Mouse (Mus musculus): ENCODE data around the gene Gne. TPM values are rescaled to one million over a fixed set of nuclear protein-coding genes. Genes with fewer than 3 reads are reported as not detected.
A peak's percentile ranks its signal among the peaks of the same experiment; 100 is the strongest.

Gne gene
- polyA plus RNA-seq, 1 experiment from 2014 or later, result 40.8 TPM

GRCm38 (mm10) chr4:44078358-44078933, 5.5 kb downstream of the Gne start:
- Histone ChIP-seq H3K36me3 (ENCODE audit: control insufficient read depth, insufficient read depth) (no peaks in the 10 kb centered on the region), H3K4me3 (ENCODE audit: low read length) (no peak overlapping the region), H3K27me3 (ENCODE audit: control insufficient read depth, insufficient read depth, low read length) (no peaks in the 10 kb centered on the region), H3K27ac (ENCODE audit: low read length) (no peak overlapping the region), H3K4me1 (ENCODE audit: control insufficient read depth, insufficient read depth, low read length) (no peaks in the 10 kb centered on the region; the same call in 1 of the 2 replicates), H3K9ac (ENCODE audit: low read length) (no peak overlapping the region), H3K9me3 (replicated peaks; ENCODE audit: control insufficient read depth, low read length) (no peaks in the 10 kb centered on the region), H3K4me2 (ENCODE audit: low read depth, low read length) (no peak overlapping the region)
- no peak for ATAC-seq (replicated peaks; ENCODE audit: extremely low read depth, insufficient read depth, low FRiP score)
- WGBS, result 78% methylated on average over 7 of the region's 7 CpGs

GRCm38 (mm10) chr4:44074422-44074821, 9.6 kb downstream of the Gne start:
- Histone ChIP-seq H3K9me3 (replicated peaks; ENCODE audit: control insufficient read depth, low read length) (no peaks in the 10 kb centered on the region), H3K4me3 (ENCODE audit: low read length) (no peak overlapping the region), H3K27me3 (ENCODE audit: control insufficient read depth, insufficient read depth, low read length) (no peaks in the 10 kb centered on the region), H3K4me2 (ENCODE audit: low read depth, low read length) (no peak overlapping the region), H3K4me1 (ENCODE audit: control insufficient read depth, insufficient read depth, low read length) (peaks cover 17% of the 10 kb centered on the region), H3K36me3 (ENCODE audit: control insufficient read depth, insufficient read depth) (no peaks in the 10 kb centered on the region), H3K9ac (ENCODE audit: low read length) (no peak overlapping the region), H3K27ac (ENCODE audit: low read length) (no peak overlapping the region)
- ATAC-seq (replicated peaks; ENCODE audit: extremely low read depth, insufficient read depth, low FRiP score), result no peak
- 65% methylated on average over 4 of the region's 4 CpGs for WGBS

- no peak for ATAC-seq (replicated peaks; ENCODE audit: extremely low read depth, insufficient read depth, low FRiP score)
- Histone ChIP-seq H3K4me1 (ENCODE audit: control insufficient read depth, insufficient read depth, low read length) (peaks cover 17% of the 10 kb centered on the region), H3K27ac (ENCODE audit: low read length) (no peak overlapping the region), H3K27me3 (ENCODE audit: control insufficient read depth, insufficient read depth, low read length) (no peaks in the 10 kb centered on the region), H3K4me3 (ENCODE audit: low read length) (no peak overlapping the region), H3K9ac (ENCODE audit: low read length) (no peak overlapping the region), H3K9me3 (replicated peaks; ENCODE audit: control insufficient read depth, low read length) (no peaks in the 10 kb centered on the region), H3K4me2 (ENCODE audit: low read depth, low read length) (no peak overlapping the region), H3K36me3 (ENCODE audit: control insufficient read depth, insufficient read depth) (no peaks in the 10 kb centered on the region)
- WGBS, result 83% methylated on average over 3 of the region's 3 CpGs
These were observed 10.2 kb downstream of the Gne start for GRCm38 (mm10) chr4:44073799-44074198.

- H3K36me3 ChIP-seq (ENCODE audit: control insufficient read depth, insufficient read depth), result no peaks in the 10 kb centered on the region
- peak overlapping the region; percentile 96 for H3K9ac ChIP-seq (ENCODE audit: low read length)
- peak overlapping the region; percentile 96 for H3K4me3 ChIP-seq (ENCODE audit: low read length)
- peak overlapping the region; percentile 97 for H3K27ac ChIP-seq (ENCODE audit: low read length)
- no peaks in the 10 kb centered on the region for H3K9me3 ChIP-seq (replicated peaks; ENCODE audit: control insufficient read depth, low read length)
- ATAC-seq (replicated peaks; ENCODE audit: extremely low read depth, insufficient read depth, low FRiP score), result peak; percentile 28
- H3K27me3 ChIP-seq (ENCODE audit: control insufficient read depth, insufficient read depth, low read length), result no peaks in the 10 kb centered on the region
- peak overlapping the region; percentile 78 for H3K4me2 ChIP-seq (ENCODE audit: low read depth, low read length)
- 11% methylated on average over 9 of the region's 9 CpGs for WGBS
- H3K4me1 ChIP-seq (ENCODE audit: control insufficient read depth, insufficient read depth, low read length), result peaks cover 22% of the 10 kb centered on the region
These were observed 11.0 kb downstream of the Gne start for GRCm38 (mm10) chr4:44072873-44073441.

DNA sequence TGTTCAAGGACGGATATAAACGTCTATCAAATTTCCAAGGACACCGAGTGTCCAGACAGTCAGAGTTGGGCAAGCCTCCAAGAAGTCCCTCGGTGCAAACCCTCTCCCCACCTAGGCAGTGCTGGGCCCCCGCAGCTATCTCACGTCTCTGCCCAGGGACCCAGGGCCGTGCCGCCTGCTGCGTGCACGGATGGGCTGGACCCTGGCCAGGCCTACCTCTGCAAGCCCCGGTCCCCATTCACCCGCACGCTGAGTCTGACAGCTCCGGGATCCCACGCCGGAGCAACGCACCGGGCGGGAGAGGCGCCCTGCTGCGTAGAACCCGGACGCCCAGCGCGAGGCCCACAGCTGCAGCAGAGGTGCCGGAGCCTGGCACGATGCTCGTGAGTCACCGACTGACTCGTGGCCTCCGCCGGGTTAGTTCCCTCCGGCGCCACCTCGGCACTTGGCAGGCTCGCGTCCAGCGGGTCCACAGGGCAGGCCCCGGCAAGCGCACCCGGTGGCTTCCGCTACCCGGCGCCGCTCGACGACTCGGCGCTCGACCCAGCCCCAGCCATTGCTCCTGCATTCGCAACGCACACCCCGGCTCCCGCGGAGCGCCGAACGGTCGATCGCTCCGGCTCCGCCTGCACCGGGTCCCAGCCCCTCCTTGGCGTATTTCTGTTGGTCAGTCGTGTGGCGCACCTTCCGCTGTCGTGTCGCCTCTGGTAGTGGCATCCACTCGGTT, 11.7 kb downstream of the Gne start:
- H3K9me3 ChIP-seq (replicated peaks; ENCODE audit: control insufficient read depth, low read length), result no peaks in the 10 kb centered on the region
- H3K9ac ChIP-seq (ENCODE audit: low read length), result peak overlapping the region; percentile 96
- peak; percentile 94 for ATAC-seq (replicated peaks; ENCODE audit: extremely low read depth, insufficient read depth, low FRiP score)
- peak overlapping the region; percentile 97 for H3K27ac ChIP-seq (ENCODE audit: low read length)
- peaks cover 28% of the 10 kb centered on the region for H3K4me1 ChIP-seq (ENCODE audit: control insufficient read depth, insufficient read depth, low read length)
- peak overlapping the region; percentile 96 for H3K4me3 ChIP-seq (ENCODE audit: low read length)
- under 1% methylated on average over 70 of the region's 70 CpGs for WGBS
- H3K36me3 ChIP-seq (ENCODE audit: control insufficient read depth, insufficient read depth), result no peaks in the 10 kb centered on the region
- H3K4me2 ChIP-seq (ENCODE audit: low read depth, low read length), result peak overlapping the region; percentile 78
- no peaks in the 10 kb centered on the region for H3K27me3 ChIP-seq (ENCODE audit: control insufficient read depth, insufficient read depth, low read length)

DNA sequence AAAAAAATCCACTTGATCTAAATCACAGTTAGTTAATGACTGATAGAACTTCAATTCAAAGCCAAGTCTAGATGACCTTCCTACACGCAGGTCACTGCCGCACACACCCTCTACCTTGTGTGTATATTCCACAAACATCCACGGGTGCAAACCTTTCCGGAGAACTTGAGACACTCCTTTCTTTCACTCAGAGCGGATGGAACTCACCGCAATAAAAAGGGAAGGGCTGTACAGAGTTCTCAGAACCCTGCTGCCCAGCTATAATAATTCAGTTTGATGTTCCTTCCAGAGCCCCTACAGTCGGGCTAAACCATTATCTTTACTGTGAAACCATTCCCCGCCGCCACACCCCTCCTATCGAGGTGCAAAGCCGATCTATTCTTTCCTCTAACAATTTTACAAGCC, 12.2 kb downstream of the Gne start:
- no peak; the same call in 1 of the 2 replicates for ATAC-seq (replicated peaks; ENCODE audit: extremely low read depth, insufficient read depth, low FRiP score)
- H3K36me3 ChIP-seq (ENCODE audit: control insufficient read depth, insufficient read depth), result no peaks in the 10 kb centered on the region
- peak overlapping the region; percentile 97 for H3K27ac ChIP-seq (ENCODE audit: low read length)
- peaks cover 29% of the 10 kb centered on the region for H3K4me1 ChIP-seq (ENCODE audit: control insufficient read depth, insufficient read depth, low read length)
- H3K4me3 ChIP-seq (ENCODE audit: low read length), result peak overlapping the region; percentile 96
- peak overlapping the region; percentile 96 for H3K9ac ChIP-seq (ENCODE audit: low read length)
- H3K4me2 ChIP-seq (ENCODE audit: low read depth, low read length), result peak overlapping the region; percentile 78
- WGBS, result 1% methylated on average over 11 of the region's 11 CpGs
- no peaks in the 10 kb centered on the region for H3K9me3 ChIP-seq (replicated peaks; ENCODE audit: control insufficient read depth, low read length)
- H3K27me3 ChIP-seq (ENCODE audit: control insufficient read depth, insufficient read depth, low read length), result no peaks in the 10 kb centered on the region

GRCm38 (mm10) chr4:44070641-44071040, 13.3 kb downstream of the Gne start:
- 70% methylated on average over 4 of the region's 4 CpGs for WGBS
- Histone ChIP-seq H3K9ac (ENCODE audit: low read length) (peak overlapping the region; percentile 96), H3K9me3 (replicated peaks; ENCODE audit: control insufficient read depth, low read length) (no peaks in the 10 kb centered on the region), H3K27ac (ENCODE audit: low read length) (no peak overlapping the region), H3K4me3 (ENCODE audit: low read length) (peak overlapping the region; percentile 96), H3K4me2 (ENCODE audit: low read depth, low read length) (peak overlapping the region; percentile 78), H3K36me3 (ENCODE audit: control insufficient read depth, insufficient read depth) (no peaks in the 10 kb centered on the region), H3K4me1 (ENCODE audit: control insufficient read depth, insufficient read depth, low read length) (peaks cover 32% of the 10 kb centered on the region), H3K27me3 (ENCODE audit: control insufficient read depth, insufficient read depth, low read length) (no peaks in the 10 kb centered on the region)
- no peak for ATAC-seq (replicated peaks; ENCODE audit: extremely low read depth, insufficient read depth, low FRiP score)

GRCm38 (mm10) chr4:44069411-44069810, 14.6 kb downstream of the Gne start:
- H3K4me1 ChIP-seq (ENCODE audit: control insufficient read depth, insufficient read depth, low read length), result peaks cover 32% of the 10 kb centered on the region
- no peak overlapping the region for H3K4me3 ChIP-seq (ENCODE audit: low read length)
- H3K9ac ChIP-seq (ENCODE audit: low read length), result no peak overlapping the region
- no peaks in the 10 kb centered on the region for H3K9me3 ChIP-seq (replicated peaks; ENCODE audit: control insufficient read depth, low read length)
- 91% methylated on average over 4 of the region's 4 CpGs for WGBS
- ATAC-seq (replicated peaks; ENCODE audit: extremely low read depth, insufficient read depth, low FRiP score), result no peak
- peak overlapping the region; percentile 16; the same call in 1 of the 2 replicates for H3K27ac ChIP-seq (ENCODE audit: low read length)
- H3K4me2 ChIP-seq (ENCODE audit: low read depth, low read length), result no peak overlapping the region
- H3K27me3 ChIP-seq (ENCODE audit: control insufficient read depth, insufficient read depth, low read length), result no peaks in the 10 kb centered on the region
- no peaks in the 10 kb centered on the region for H3K36me3 ChIP-seq (ENCODE audit: control insufficient read depth, insufficient read depth)

DNA sequence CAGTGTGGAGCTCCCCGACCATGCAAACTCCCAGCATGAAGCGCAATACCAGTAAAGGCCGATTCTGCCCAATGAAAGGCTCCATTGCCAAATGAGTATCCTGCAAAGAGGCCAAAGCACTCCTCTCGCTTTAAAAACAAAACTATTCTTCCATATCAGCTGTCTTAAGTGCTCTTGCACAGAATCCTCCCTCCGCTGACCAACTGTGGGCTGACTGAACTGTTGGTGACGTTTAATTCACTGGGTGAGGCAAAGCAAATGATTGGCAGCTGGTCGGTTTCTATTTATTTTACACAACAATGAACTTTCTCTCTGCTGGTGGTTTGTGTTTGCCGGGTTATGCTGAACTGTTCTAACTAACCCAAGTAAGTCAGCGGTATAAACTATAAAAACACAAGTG, 15.2 kb downstream of the Gne start:
- Histone ChIP-seq H3K36me3 (ENCODE audit: control insufficient read depth, insufficient read depth) (no peaks in the 10 kb centered on the region), H3K27me3 (ENCODE audit: control insufficient read depth, insufficient read depth, low read length) (no peaks in the 10 kb centered on the region), H3K9me3 (replicated peaks; ENCODE audit: control insufficient read depth, low read length) (no peaks in the 10 kb centered on the region), H3K9ac (ENCODE audit: low read length) (0 out of 2 replicates have a peak overlapping the region, but pooled peaks have one; percentile 0), H3K4me1 (ENCODE audit: control insufficient read depth, insufficient read depth, low read length) (peaks cover 32% of the 10 kb centered on the region), H3K4me2 (ENCODE audit: low read depth, low read length) (peak overlapping the region; percentile 56), H3K4me3 (ENCODE audit: low read length) (peak overlapping the region; percentile 25; the same call in 1 of the 2 replicates), H3K27ac (ENCODE audit: low read length) (peak overlapping the region; percentile 73)
- 29% methylated on average over 9 of the region's 9 CpGs for WGBS
- ATAC-seq (replicated peaks; ENCODE audit: extremely low read depth, insufficient read depth, low FRiP score), result no peak
